Mouse (Mus musculus) B cell, adult 2 months (primary cell): ENCODE results near the gene Slc39a8.

Experiments used
- DNase-seq, 2 experiments: peaks; one replicate each; pipeline ENCODE4 v3.0.0; 2022

The Slc39a8 gene

DNA sequence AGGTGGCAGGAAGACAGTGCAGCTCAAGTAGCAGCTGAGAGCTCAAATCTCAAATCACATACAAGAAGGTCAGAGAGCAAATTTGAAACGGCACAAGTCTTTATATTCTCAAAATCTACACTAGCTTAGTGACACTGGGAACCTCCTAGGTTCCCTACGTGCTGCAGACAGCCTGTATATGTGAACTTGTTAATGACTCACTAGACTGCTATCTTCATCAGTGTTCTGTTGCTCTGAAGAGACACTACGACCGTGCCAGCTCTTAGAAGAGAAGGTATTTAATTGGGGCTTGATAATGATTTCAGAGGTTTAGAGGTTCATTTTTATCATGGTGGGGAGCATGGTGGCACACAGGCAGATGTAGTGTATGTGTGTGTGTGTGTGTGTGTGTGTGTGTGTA is 94.2 kb downstream of the Slc39a8 start:
- DNase-seq, result no peak

DNA sequence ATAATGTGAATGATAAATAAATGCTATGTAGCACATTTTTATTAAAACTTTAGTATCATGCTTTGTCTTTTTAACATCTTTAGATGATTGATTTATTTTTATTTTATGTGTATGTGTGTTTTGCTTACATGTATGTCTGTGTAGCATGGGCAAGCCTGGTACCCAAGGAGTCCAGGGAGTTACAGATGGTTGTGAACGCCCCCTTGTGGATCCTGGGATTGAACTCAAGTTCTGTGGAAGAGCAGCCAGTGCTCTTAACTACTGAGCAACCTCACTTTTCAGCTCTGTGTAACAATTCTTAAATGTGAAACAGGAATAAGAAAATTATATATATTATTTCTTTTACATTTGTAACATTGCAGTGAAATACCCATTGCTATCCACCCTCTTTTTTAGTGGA is 101.7 kb downstream of the Slc39a8 start:
- DNase-seq, result no peak

DNA sequence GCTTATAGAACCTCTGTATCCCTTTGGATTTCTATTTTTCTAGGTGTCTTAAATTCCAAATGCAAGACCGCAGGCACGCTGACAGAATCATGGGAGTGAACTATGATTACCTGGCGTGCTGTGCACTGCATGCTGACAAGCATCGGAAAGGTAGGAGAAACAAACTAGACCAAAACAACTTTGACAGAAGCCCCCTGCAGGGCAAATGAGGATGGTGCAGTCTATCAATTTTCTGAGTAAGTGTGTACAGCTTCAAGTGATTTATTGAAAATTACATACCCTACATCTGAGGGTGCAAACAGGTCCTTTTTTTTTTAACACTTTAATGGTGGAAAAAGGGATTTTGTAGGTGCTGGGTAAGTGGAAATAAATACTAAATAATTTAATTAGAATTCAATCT is 103.1 kb downstream of the Slc39a8 start:
- DNase-seq, result peak; percentile 3 to 9

DNA sequence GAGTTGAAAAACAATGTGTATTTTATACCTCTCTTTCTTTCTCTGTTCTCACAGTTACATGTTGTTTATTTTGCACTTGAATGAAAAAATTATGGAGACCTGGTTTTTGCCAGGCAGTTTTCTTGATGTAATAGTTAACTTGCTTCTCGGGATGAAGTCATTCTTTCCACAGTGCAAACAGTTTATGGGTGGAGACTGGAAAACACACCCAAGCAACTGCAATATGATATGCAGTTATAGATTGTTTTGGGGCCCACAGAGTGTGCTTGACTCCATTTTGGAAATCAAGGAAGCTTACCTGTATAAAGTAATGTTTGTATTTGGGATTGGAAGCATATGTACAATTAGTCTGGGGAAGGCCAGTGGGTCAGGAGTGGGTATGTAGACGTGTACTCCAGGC is 112.4 kb downstream of the Slc39a8 start:
- no peak for DNase-seq
